Mouse (Mus musculus) adrenal gland (tissue): ENCODE measurements around the gene Zdhhc4.

Source experiments
- intact Hi-C: fragments of 180-260 bp; cut with DNase I; formaldehyde crosslinking; loops from one replicate; pipeline ENCODE4 v1.15.1; 2025

Gene Zdhhc4

GRCm38 (mm10) chr5:143334418-143335088 lies 5.5 kb upstream of the Zdhhc4 start:
- intact Hi-C loops, result loop anchor here (5.0 kb wide), 1 partner anchor 88 kb away; no protein-coding TSS in a partner anchor

- intact Hi-C loops, result no loop called here
Observed at GRCm38 (mm10) chr5:143333872-143334271, 4.8 kb upstream of the Zdhhc4 start.

GRCm38 (mm10) chr5:143317288-143317610 lies 11.8 kb downstream of the Zdhhc4 start:
- intact Hi-C loops, result no loop called here

GRCm38 (mm10) chr5:143316605-143317287 lies 12.3 kb downstream of the Zdhhc4 start:
- intact Hi-C loops, result no loop called here

- intact Hi-C loops, result no loop called here
Observed at GRCm38 (mm10) chr5:143315514-143315888, 13.6 kb downstream of the Zdhhc4 start.

- intact Hi-C loops, result no loop called here
Observed at GRCm38 (mm10) chr5:143314730-143315513, 14.1 kb downstream of the Zdhhc4 start, which contains the start of gene E130309D02Rik. TSS of gene E130309D02Rik (minus strand) at chr5:143315360.

GRCm38 (mm10) chr5:143314183-143314729 lies 14.8 kb downstream of the Zdhhc4 start:
- intact Hi-C loops, result no loop called here

- intact Hi-C loops, result no loop called here
Observed at GRCm38 (mm10) chr5:143311886-143312285, 17.2 kb downstream of the Zdhhc4 start.

GRCm38 (mm10) chr5:143309916-143310315 lies 19.1 kb downstream of the Zdhhc4 start:
- intact Hi-C loops, result no loop called here

- intact Hi-C loops, result no loop called here
Observed at GRCm38 (mm10) chr5:143308825-143309224, 20.2 kb downstream of the Zdhhc4 start.

- intact Hi-C loops, result no loop called here
Observed at GRCm38 (mm10) chr5:143304251-143304650, 24.8 kb downstream of the Zdhhc4 start.

GRCm38 (mm10) chr5:143301296-143301695 lies 27.8 kb downstream of the Zdhhc4 start:
- intact Hi-C loops, result no loop called here

- intact Hi-C loops, result no loop called here
Observed at GRCm38 (mm10) chr5:143299686-143300085, 29.4 kb downstream of the Zdhhc4 start.

- intact Hi-C loops, result no loop called here
Observed at GRCm38 (mm10) chr5:143298391-143298790, 30.7 kb downstream of the Zdhhc4 start.

- intact Hi-C loops, result no loop called here
Observed at GRCm38 (mm10) chr5:143297986-143298385, 31.1 kb downstream of the Zdhhc4 start.

- intact Hi-C loops, result no loop called here
Observed at GRCm38 (mm10) chr5:143295330-143295729, 33.7 kb downstream of the Zdhhc4 start.

GRCm38 (mm10) chr5:143294862-143295261 lies 34.2 kb downstream of the Zdhhc4 start:
- intact Hi-C loops, result no loop called here

GRCm38 (mm10) chr5:143293404-143293803 lies 35.7 kb downstream of the Zdhhc4 start, which contains the start of gene Zfp853:
TSS of gene Zfp853 (minus strand) at chr5:143293623.
- intact Hi-C loops, result no loop called here

GRCm38 (mm10) chr5:143292879-143293278 lies 36.2 kb downstream of the Zdhhc4 start:
- intact Hi-C loops, result no loop called here

GRCm38 (mm10) chr5:143289299-143289698 lies 39.8 kb downstream of the Zdhhc4 start:
- intact Hi-C loops, result no loop called here

- intact Hi-C loops, result no loop called here
Observed at GRCm38 (mm10) chr5:143288378-143288911, 40.6 kb downstream of the Zdhhc4 start.
